Mouse (Mus musculus) forebrain, embryonic 16.5 days (tissue): Measurements from ENCODE around the gene Ccdc117. TPM values are rescaled to one million over a fixed set of nuclear protein-coding genes. Genes with fewer than 3 reads are reported as not detected.

Experiments used
- ATAC-seq: fragments of 200-750 bp; cut with Nextera tagmentation; 2 replicates; pipeline ENCODE4 v1.8.0; 2017; ENCODE audit warnings: mild to moderate bottlenecking, moderate library complexity
- H3K27ac ChIP-seq: fragments of 300-500 bp; sonication (generic); 2 replicates; pipeline ENCODE4 v1.5.1; 2014; ENCODE audit warnings: low read length, control low read depth
- H3K27me3 ChIP-seq: fragments of 300-500 bp; sonication (generic); replicated peaks from 2 replicates; pipeline ENCODE4 v1.6.1; 2014; ENCODE audit warnings: low read length; ENCODE audit not compliant: control insufficient read depth, insufficient read depth
- H3K36me3 ChIP-seq: fragments of 300-500 bp; sonication (generic); 2 replicates; pipeline ENCODE4 v1.6.1; 2014; ENCODE audit not compliant: control insufficient read depth, insufficient read depth
- H3K4me1 ChIP-seq: fragments of 300-500 bp; sonication (generic); replicated peaks from 2 replicates; pipeline ENCODE4 v1.6.1; 2014; ENCODE audit warnings: low read length; ENCODE audit not compliant: control insufficient read depth, insufficient read depth
- H3K4me2 ChIP-seq: fragments of 300-500 bp; sonication (generic); 2 replicates; pipeline ENCODE4 v1.6.1; 2014; ENCODE audit warnings: mild to moderate bottlenecking, low read length, control low read depth
- H3K4me3 ChIP-seq: fragments of 300-500 bp; sonication (generic); replicated peaks from 2 replicates; pipeline ENCODE4 v1.5.1; 2014; ENCODE audit warnings: mild to moderate bottlenecking, low read length, control low read depth
- H3K9ac ChIP-seq: fragments of 300-500 bp; sonication (generic); replicated peaks from 2 replicates; pipeline ENCODE4 v1.6.1; 2014; ENCODE audit warnings: low read depth, low read length, control low read depth
- H3K9me3 ChIP-seq: fragments of 300-500 bp; sonication (generic); 2 replicates; pipeline ENCODE4 v1.6.1; 2016; ENCODE audit warnings: low read length; ENCODE audit not compliant: control insufficient read depth
- WGBS: fragments of 180-500 bp; shearing (Covaris S2); extraction: QIAGEN DNeasy Blood & Tissue Kit; methylation state at CpG from one replicate; pipeline ENCODE4 v1.1.7; 2014; 5-methylcytosine and 5-hydroxymethylcytosine counted together
- polyA plus RNA-seq: library from polyadenylated mRNA; unstranded; fragments of >200 nt; fragmentation: Nextera tagmentation; extraction: Ambion mirVana; gene quantifications from 2 replicates; pipeline ENCODE4 v1.2.1, GENCODE M21; 2015

Gene Ccdc117
- polyA plus RNA-seq, 1 experiment from 2014 or later, result 12.3 TPM

- Histone ChIP-seq H3K4me1 (peaks cover 13% of the 10 kb centered on the region), H3K4me3 (no peak overlapping the region), H3K36me3 (peaks cover 24% of the 10 kb centered on the region), H3K9ac (no peak overlapping the region), H3K9me3 (no peaks in the 10 kb centered on the region), H3K27me3 (no peaks in the 10 kb centered on the region), H3K4me2 (no peak overlapping the region), H3K27ac (no peak overlapping the region)
- 91% methylated on average over 7 of the region's 7 CpGs for WGBS
- ATAC-seq, result no peak
These were observed 15.2 kb downstream of the Ccdc117 start for GRCm38 (mm10) chr11:5526573-5527439.

GRCm38 (mm10) chr11:5525418-5525817, 16.6 kb downstream of the Ccdc117 start:
- Histone ChIP-seq H3K4me3 (no peak overlapping the region), H3K27ac (no peak overlapping the region), H3K9me3 (no peaks in the 10 kb centered on the region), H3K27me3 (no peaks in the 10 kb centered on the region), H3K4me2 (no peak overlapping the region), H3K9ac (no peak overlapping the region), H3K4me1 (peaks cover 13% of the 10 kb centered on the region), H3K36me3 (peaks cover 21% of the 10 kb centered on the region)
- WGBS, result 89% methylated on average over 4 of the region's 4 CpGs
- ATAC-seq, result no peak

- WGBS, result 86% methylated on average over 11 of the region's 11 CpGs
- H3K36me3 ChIP-seq, result peaks cover 14% of the 10 kb centered on the region
- H3K4me2 ChIP-seq, result no peak overlapping the region
- H3K9ac ChIP-seq, result no peak overlapping the region
- no peak overlapping the region for H3K27ac ChIP-seq
- H3K4me3 ChIP-seq, result no peak overlapping the region
- H3K4me1 ChIP-seq, result peaks cover 13% of the 10 kb centered on the region
- no peaks in the 10 kb centered on the region for H3K27me3 ChIP-seq
- H3K9me3 ChIP-seq, result no peaks in the 10 kb centered on the region
- ATAC-seq, result no peak
These were observed 19.1 kb downstream of the Ccdc117 start for GRCm38 (mm10) chr11:5522798-5523415.

- H3K4me2 ChIP-seq, result peak overlapping the region; percentile 64
- peaks cover 14% of the 10 kb centered on the region for H3K36me3 ChIP-seq
- H3K27ac ChIP-seq, result peak overlapping the region; percentile 83
- no peaks in the 10 kb centered on the region for H3K27me3 ChIP-seq
- peak; percentile 24 for ATAC-seq
- WGBS, result under 1% methylated on average over 34 of the region's 34 CpGs
- peaks cover 13% of the 10 kb centered on the region for H3K4me1 ChIP-seq
- peak overlapping the region; percentile 94 for H3K9ac ChIP-seq
- H3K9me3 ChIP-seq, result no peaks in the 10 kb centered on the region
- peak overlapping the region; percentile 76 for H3K4me3 ChIP-seq
These were observed 20.3 kb downstream of the Ccdc117 start for GRCm38 (mm10) chr11:5521516-5522291.

- H3K9ac ChIP-seq, result peak overlapping the region; percentile 94
- H3K36me3 ChIP-seq, result peaks cover 14% of the 10 kb centered on the region
- H3K4me3 ChIP-seq, result peak overlapping the region; percentile 76
- peak overlapping the region; percentile 83 for H3K27ac ChIP-seq
- no peaks in the 10 kb centered on the region for H3K9me3 ChIP-seq
- H3K4me2 ChIP-seq, result peak overlapping the region; percentile 64
- H3K27me3 ChIP-seq, result no peaks in the 10 kb centered on the region
- peak; percentile 53 for ATAC-seq
- peaks cover 13% of the 10 kb centered on the region for H3K4me1 ChIP-seq
- WGBS, result under 1% methylated on average over 13 of the region's 13 CpGs
These were observed 20.8 kb downstream of the Ccdc117 start for GRCm38 (mm10) chr11:5521266-5521515.

- H3K4me2 ChIP-seq, result peak within 1 kb of the TSS; percentile 64
- peak; percentile 98 for ATAC-seq
- WGBS, result under 1% methylated on average over 71 of the region's 72 CpGs
- H3K27ac ChIP-seq, result peak within 1 kb of the TSS; percentile 83
- H3K9me3 ChIP-seq, result no peaks in the 10 kb centered on the region
- H3K4me1 ChIP-seq, result peaks cover 13% of the 10 kb centered on the region
- no peaks in the 10 kb centered on the region for H3K27me3 ChIP-seq
- peak within 1 kb of the TSS; percentile 76 for H3K4me3 ChIP-seq
- peaks cover 14% of the 10 kb centered on the region for H3K36me3 ChIP-seq
- peak within 1 kb of the TSS; percentile 94 for H3K9ac ChIP-seq
These were observed 21.3 kb downstream of the Ccdc117 start, which contains the start of gene Xbp1 for GRCm38 (mm10) chr11:5520412-5521265. Gene Xbp1, plus strand, starts transcription at chr11:5520659.

- H3K4me1 ChIP-seq, result peaks cover 13% of the 10 kb centered on the region
- H3K9ac ChIP-seq, result no peak overlapping the region
- H3K4me2 ChIP-seq, result no peak overlapping the region
- 89% methylated on average over 3 of the region's 3 CpGs for WGBS
- H3K27ac ChIP-seq, result no peak overlapping the region
- no peak overlapping the region for H3K4me3 ChIP-seq
- no peak for ATAC-seq
- peaks cover 7% of the 10 kb centered on the region for H3K36me3 ChIP-seq
- no peaks in the 10 kb centered on the region for H3K27me3 ChIP-seq
- H3K9me3 ChIP-seq, result no peaks in the 10 kb centered on the region
These were observed 22.3 kb downstream of the Ccdc117 start for GRCm38 (mm10) chr11:5519681-5520080.

GRCm38 (mm10) chr11:5517346-5517745, 24.6 kb downstream of the Ccdc117 start:
- Histone ChIP-seq H3K4me3 (no peak overlapping the region), H3K27ac (no peak overlapping the region), H3K36me3 (no peaks in the 10 kb centered on the region), H3K27me3 (no peaks in the 10 kb centered on the region), H3K4me1 (peaks cover 6% of the 10 kb centered on the region), H3K4me2 (no peak overlapping the region), H3K9me3 (no peaks in the 10 kb centered on the region), H3K9ac (no peak overlapping the region)
- whole genome bisulfite sequencing, result 86% methylated on average over 6 of the region's 6 CpGs
- no peak for ATAC-seq
